Mouse (Mus musculus) neutrophil, adult 83 days (primary cell): Measurements from ENCODE around the gene P2ry12. TPM values are rescaled to one million over a fixed set of nuclear protein-coding genes. Genes with fewer than 3 reads are reported as not detected.

Experiments
- total RNA-seq, 2 experiments: library from RNA; stranded (reverse); gene quantifications; one replicate each; pipeline ENCODE4 v1.2.4; 2023

P2ry12 gene
- total RNA-seq, result 1 to 10 TPM; 2.1 to 3.3 TPM

DNA sequence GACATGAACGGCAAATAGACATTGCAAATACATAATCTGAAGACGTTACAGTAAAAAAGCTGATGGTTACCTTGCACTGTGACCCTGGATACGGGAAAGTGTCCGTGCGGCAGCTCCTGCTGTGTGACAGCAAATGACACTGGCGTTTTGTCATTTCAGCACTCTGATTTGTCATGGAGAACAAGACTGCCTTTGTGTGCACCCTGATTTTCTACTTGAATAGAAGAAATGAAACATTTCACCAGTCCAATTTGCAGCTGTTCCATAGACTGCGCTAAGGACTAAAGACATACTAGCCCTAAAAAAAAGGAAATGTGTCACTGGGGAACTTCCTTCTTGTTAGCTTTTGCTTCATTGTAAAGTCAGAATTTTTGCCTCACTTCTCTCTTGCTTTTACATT, at the start of gene P2ry12:
P2ry12 (minus strand) TSS at position 168 of the 400 bp plus-strand sequence.

DNA sequence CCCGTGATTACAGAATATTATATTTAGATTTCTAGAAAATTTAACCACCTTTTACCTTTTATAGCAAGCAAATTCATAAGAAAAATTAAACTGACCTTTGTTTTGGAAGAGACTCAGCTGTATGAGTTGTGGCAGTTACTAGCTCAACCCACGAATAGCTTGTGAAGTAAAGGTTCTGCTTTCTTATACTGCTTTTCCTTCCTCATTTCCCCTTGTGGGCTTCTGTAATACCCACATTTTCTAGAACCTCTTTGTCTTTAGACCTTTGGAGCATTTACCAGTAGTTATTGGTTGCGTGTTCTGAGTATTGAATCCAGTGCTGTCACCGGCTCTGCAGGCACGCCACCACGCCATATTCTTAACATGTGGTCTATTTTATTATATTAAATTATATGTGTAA, 51.9 kb downstream of the P2ry12 start, which contains the start of gene P2ry13:
P2ry13 (minus strand) TSS at position 156 of the 400 bp plus-strand sequence.

DNA sequence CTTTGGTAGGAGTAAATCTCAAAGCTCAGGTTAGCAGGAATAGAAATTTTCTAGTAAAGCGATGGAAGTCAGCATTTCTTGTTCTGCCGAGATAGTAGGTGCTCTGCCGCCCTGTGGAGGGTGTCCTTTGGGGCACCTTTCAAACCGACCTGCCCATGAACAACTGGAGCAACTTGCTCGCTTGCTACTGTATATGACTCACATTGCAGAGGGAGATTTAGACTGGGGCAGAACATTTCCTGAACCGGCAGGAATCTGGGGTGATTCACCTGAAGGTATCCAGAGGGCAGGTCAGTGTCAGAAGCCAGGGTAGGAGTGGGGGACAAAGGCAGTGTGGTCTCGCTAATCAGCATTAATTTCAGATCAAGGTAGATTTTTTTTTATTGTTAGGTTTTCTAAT, 67.7 kb downstream of the P2ry12 start, which contains the start of gene Gpr87:
Gpr87 (minus strand) TSS at position 167 of the 400 bp plus-strand sequence.

Other genes starting within 250 kb of the P2ry12 start
- gene Gpr171, start 161.1 kb downstream of the P2ry12 start, total RNA-seq, result 1 to 10 TPM; 1.1 to 1.7 TPM
- gene P2ry14, start 109.3 kb downstream of the P2ry12 start, total RNA-seq, result 1 to 10 TPM; 1.1 TPM
- not detected for gene Gpr87, start 67.8 kb downstream of the P2ry12 start, total RNA-seq
- 10 to 100 TPM; 10.5 to 14.1 TPM for gene P2ry13, start 52.0 kb downstream of the P2ry12 start, total RNA-seq
- not detected for gene Igsf10, start 81.5 kb upstream of the P2ry12 start, total RNA-seq